In genomic region chrX:20797681-20798080, GRCm38 (mm10) we compare ENCODE assay signal across 8 mouse cellular contexts. TPM values are rescaled to one million over a fixed set of nuclear protein-coding genes. Genes with fewer than 3 reads are reported as not detected.
DNase-seq lines count a peak whose midpoint lies in the region; ATAC-seq and TF ChIP-seq lines count a peak whose summit lies in the region.

TSS of gene Araf (plus strand) at chrX:20797814.

- H3K4me2 ChIP-seq in intestine, postnatal 0 days (replicated peaks; ENCODE audit: low read depth) = peak within 1 kb of the TSS; percentile 57

- H3K27me3 ChIP-seq in intestine, postnatal 0 days (replicated peaks; ENCODE audit: control insufficient read depth, insufficient read depth, low read length) = no peaks in the 10 kb centered on the region
- H3K27me3 ChIP-seq in megakaryocyte, embryonic 14.5 days (replicated peaks) = no peaks in the 10 kb centered on the region

- TF ChIP-seq CTCF in intestine, postnatal 0 days (IDR thresholded peaks at IDR 0.05; ENCODE audit: low read depth) = no peak

- H3K9me3 ChIP-seq in intestine, postnatal 0 days (ENCODE audit: control insufficient read depth) = no peaks in the 10 kb centered on the region
- no peaks in the 10 kb centered on the region for H3K9me3 ChIP-seq in megakaryocyte, embryonic 14.5 days

- 23% methylated on average over 6 of the region's 7 CpGs for WGBS in intestine, postnatal 0 days

- no peak for DNase-seq in adrenal gland, adult 18-20 months (ENCODE audit: low spot score in 2 of 2)
- DNase-seq in adrenal gland, adult (ENCODE audit: inconsistent age in 2 of 2, low spot score in 1 of 2) = no peak
- DNase-seq in thymus, postnatal 0 days (ENCODE audit: low spot score) = no peak
- no peak for DNase-seq in thymus, postnatal 14 days
- DNase-seq in testis, postnatal 10 days (ENCODE audit: low spot score) = peak; percentile 41

- no peak for ATAC-seq in granulocyte monocyte progenitor cell, adult 5-6 weeks (replicated peaks; ENCODE audit: poor library complexity, severe bottlenecking)
- peak; percentile 19 for ATAC-seq in intestine, postnatal 0 days

- peak within 1 kb of the TSS; percentile 26; the same call in 1 of the 2 replicates for H3K9ac ChIP-seq in intestine, postnatal 0 days (ENCODE audit: low read depth, low read length)

- peak within 1 kb of the TSS; percentile 38 for H3K4me3 ChIP-seq in intestine, postnatal 0 days (ENCODE audit: low read depth, low read length)
- H3K4me3 ChIP-seq in megakaryocyte, embryonic 14.5 days (replicated peaks) = peak within 1 kb of the TSS; percentile 78

- H3K27ac ChIP-seq in intestine, postnatal 0 days (ENCODE audit: low read depth, low read length) = peak within 1 kb of the TSS; percentile 62; the same call in 1 of the 2 replicates

- no peaks in the 10 kb centered on the region for H3K4me1 ChIP-seq in intestine, postnatal 0 days (replicated peaks; ENCODE audit: control insufficient read depth, insufficient read depth, low read length)
- peaks cover 15% of the 10 kb centered on the region for H3K4me1 ChIP-seq in megakaryocyte, embryonic 14.5 days

- no peaks in the 10 kb centered on the region for H3K36me3 ChIP-seq in intestine, postnatal 0 days (ENCODE audit: control insufficient read depth, insufficient read depth)
- no peaks in the 10 kb centered on the region for H3K36me3 ChIP-seq in megakaryocyte, embryonic 14.5 days (replicated peaks; ENCODE audit: low read length)

RNA-seq across cellular contexts. Expression of gene Araf, which starts in this region (rescaled TPM):
- 100 to 1,000 TPM; 108 to 123 TPM for total RNA-seq in adrenal gland, adult 18-20 months (2021)
- 74.8 and 81.8 TPM in 2 replicates for polyA plus RNA-seq in thymus, postnatal 0 days (2015; fragmentation: Nextera tagmentation; extraction: Ambion mirVana)
- total RNA-seq in granulocyte monocyte progenitor cell, adult 5-6 weeks (2014; fragmentation: Nextera tagmentation) = 82.8 and 114 TPM in 2 replicates
- 40.8 and 43.3 TPM in 2 replicates for total RNA-seq in granulocyte monocyte progenitor cell, adult 5-6 weeks (2017)
- polyA plus RNA-seq in intestine, postnatal 0 days (2015; fragmentation: Nextera tagmentation; extraction: Ambion mirVana) = 67.0 and 69.2 TPM in 2 replicates
- polyA plus RNA-seq in megakaryocyte, embryonic 14.5 days (2012; ENCODE audit: insufficient read depth, low replicate concordance) = 9.4 and 43.5 TPM in 2 replicates
